Mouse (Mus musculus): Measurements from ENCODE around the gene Fcho2.

Fcho2 gene

GRCm38 (mm10) chr13:98803699-98804098 is 11.6 kb downstream of the Fcho2 start:
- DNase-seq = no peak

GRCm38 (mm10) chr13:98802957-98803356 is 12.3 kb downstream of the Fcho2 start:
- DNase-seq = no peak

GRCm38 (mm10) chr13:98795511-98795910 is 19.7 kb downstream of the Fcho2 start:
- no peak for DNase-seq

- DNase-seq = no peak
Observed at GRCm38 (mm10) chr13:98792864-98793263, 22.4 kb downstream of the Fcho2 start.

- no peak for DNase-seq
Observed at GRCm38 (mm10) chr13:98791693-98792092, 23.6 kb downstream of the Fcho2 start.

GRCm38 (mm10) chr13:98786970-98787685 is 28.1 kb downstream of the Fcho2 start:
- no peak for DNase-seq

DNA sequence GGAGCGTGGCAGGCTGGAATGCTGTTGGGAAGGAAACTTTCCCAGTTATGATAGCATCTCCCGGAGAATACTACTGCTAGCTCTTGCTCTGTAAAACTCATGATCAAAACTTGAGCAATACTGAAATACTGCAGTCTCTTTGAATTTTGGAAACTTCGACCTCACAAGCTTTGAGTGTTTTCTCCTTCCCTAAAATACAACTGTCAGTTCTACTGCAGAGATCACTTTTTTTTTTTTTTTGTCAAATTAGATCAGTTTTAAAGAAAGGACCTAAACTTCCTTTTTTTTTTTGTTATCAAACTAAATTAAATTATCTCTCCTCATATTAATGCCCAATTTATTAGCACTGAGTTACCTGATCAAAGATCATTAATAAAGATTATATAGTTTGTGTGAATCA is 37.3 kb downstream of the Fcho2 start:
- no peak for DNase-seq

DNA sequence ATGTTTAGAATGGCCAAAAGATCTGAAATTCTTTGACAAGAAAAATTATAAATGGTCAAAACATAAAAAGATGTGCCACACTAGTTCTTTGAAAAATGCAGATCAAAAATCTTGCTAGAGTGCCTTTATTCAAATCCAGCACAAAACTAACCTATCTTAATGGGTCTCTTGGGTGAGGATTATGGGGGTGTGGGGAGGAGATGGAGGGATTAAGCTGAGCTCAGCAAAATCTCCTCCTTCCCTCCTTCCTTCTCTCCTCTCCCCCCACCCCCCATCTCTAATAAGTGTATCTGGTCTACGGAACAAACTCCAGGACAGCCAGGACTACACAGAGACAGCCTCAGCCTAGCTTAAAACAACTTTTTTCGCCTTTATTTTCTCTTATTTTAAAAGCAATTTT is 43.8 kb downstream of the Fcho2 start:
- no peak for DNase-seq

- peak; percentile 45 for DNase-seq
Observed at GRCm38 (mm10) chr13:98768329-98768728, 46.9 kb downstream of the Fcho2 start.

DNA sequence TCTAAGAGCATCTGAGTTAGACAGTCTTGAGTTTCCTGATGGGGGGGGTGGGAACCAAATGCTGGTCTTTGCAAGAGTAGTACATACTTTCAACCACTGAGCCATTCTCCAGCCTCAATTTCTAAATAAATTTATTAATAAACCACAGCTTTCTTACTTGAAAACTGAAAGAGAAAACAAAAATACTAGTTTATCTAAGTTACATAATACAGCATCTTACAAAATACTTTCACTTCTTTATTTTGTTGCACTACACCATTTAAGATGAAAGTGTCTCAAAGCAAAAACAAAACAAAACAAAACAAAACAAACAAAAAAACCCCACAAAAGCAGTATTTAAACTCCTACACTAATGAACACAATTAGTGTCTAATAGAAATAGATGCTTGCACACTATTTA is 53.5 kb downstream of the Fcho2 start:
- no peak for DNase-seq

GRCm38 (mm10) chr13:98755886-98756285 is 59.4 kb downstream of the Fcho2 start:
- no peak for DNase-seq

DNA sequence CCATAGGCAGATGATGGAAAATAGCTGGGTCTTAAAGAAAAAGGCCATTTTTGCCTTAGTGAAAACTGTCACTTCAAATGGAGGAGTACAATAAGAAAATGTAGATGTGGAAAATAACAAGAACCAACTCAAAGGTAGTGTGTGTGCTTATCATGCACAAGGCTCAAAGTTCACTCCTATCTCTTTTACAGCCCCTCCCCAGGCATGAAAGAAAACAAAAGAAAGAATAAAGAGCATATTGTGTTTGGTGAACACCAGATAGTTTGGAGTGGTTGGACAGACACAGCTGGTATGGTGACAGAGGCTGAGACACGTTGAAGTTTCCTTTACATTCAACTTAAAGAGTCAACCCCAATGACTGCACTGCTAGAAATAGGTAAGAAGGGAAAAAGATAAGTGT is 70.6 kb downstream of the Fcho2 start:
- no peak for DNase-seq

- DNase-seq = peak; percentile 17
Observed at GRCm38 (mm10) chr13:98743829-98744228, 71.4 kb downstream of the Fcho2 start.

- no peak for DNase-seq
Observed at GRCm38 (mm10) chr13:98743214-98743613, 72.0 kb downstream of the Fcho2 start.

DNA sequence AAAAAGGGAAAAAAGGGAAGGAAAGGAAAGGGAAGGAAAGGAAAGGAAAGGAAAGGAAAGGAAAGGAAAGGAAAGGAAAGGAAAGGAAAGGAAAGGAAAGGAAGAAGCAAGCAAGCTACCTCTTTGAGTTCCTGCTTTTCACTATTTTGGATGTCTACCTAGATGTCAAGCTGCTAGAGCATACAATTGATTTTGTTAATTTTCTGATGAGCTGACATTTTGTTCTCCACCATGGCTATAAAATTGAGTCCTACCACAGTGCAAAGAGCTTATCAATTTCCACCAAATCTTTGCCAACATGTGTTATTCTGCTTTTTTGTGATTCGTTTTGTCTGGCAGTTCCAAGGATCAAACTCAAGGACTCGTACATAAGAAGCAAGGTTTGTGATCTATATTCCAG is 77.0 kb downstream of the Fcho2 start:
- DNase-seq = no peak

DNA sequence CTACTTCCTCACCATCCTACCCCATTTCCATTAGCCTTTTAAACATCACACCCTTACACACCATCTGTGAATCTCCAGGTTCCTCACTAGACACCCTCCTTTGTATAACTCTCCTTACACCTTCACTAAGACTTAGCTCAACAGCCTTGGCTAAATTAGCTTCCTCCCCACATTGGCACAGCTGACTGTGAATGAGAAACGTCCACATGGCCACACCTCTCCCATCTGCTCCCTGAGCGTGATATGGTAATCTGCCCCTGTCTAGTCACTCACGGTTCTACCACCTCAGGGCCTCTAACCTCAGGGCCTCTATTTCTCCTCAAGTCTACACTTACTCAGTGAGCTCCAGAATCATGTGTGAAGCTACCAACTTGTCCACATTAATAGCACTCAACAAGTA is 82.0 kb downstream of the Fcho2 start:
- DNase-seq = no peak

DNA sequence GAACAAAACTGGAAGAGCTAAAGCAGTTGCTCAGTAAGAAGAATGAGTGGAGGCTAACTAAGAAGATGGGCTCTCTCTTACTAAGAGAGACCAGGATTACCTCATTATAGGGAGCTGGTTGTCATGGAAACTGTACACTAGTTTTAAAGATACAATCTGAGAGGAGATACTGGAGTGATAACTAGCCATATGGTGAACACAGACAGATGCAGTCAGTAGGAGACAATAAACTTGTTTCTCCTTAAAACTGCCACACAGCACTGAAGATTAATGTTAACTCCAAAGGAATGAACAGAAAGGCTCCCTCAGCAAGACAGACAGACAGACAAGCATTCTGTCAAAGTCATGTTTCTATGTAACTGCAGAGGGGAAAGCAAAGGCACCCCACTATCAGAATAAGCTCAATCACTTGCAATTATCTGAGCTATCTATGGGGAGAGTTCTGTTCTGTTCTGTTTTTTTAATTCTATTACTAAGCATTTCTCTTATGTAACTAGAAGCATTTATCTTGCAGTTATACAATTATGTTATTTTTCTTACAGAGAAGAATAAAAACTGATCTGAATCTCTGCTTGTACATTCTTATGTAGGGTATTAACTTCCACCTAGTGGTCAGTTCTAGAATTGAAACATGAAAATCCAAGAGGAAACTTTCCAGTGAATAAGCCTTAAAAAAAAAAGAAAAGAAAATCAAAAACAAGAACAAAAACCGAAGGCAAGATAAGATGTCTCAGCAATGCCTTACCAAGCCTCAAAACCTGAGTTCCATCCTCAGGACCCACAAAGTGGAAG is 85.8 kb downstream of the Fcho2 start:
- no peak for DNase-seq

DNA sequence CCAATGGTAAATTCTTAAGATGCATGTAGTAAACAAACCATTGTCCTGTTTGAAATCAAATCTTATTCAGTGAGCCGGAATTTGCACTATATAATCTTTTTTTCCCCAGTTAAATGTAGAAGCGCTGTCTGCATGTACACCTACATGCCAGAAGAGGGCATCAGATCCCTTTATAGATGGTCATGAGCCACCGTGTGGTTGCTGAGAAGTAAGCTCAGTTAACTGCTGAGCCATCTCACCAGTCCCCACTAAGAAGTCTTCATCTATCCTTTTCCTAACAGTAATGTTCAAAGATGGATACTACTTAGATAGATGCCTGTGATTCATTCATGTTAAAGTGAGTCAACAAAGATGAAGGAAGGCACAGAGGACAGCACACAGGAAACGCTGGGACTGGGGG is 88.8 kb downstream of the Fcho2 start:
- no peak for DNase-seq

GRCm38 (mm10) chr13:98723430-98723829 is 91.8 kb downstream of the Fcho2 start:
- DNase-seq = no peak

DNA sequence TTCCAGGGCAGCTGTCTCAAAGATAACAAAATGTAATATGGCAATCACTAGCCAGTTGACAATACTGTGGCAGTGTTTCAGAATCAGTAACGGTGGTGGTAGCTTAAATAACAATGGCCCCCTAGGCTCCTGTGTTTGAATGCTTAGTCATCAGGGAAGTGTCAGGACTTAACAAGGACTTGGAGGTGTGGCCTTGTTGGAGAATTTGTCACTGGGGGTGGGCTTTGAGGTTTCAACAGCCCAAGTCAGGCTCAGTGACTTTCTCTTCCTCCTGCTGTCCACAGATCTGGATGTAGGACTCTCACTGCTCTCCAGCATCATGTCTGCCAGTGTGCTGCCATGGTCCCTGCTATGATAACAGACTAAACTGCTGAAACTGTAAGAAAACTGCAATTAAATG is 93.0 kb downstream of the Fcho2 start:
- DNase-seq = no peak

DNA sequence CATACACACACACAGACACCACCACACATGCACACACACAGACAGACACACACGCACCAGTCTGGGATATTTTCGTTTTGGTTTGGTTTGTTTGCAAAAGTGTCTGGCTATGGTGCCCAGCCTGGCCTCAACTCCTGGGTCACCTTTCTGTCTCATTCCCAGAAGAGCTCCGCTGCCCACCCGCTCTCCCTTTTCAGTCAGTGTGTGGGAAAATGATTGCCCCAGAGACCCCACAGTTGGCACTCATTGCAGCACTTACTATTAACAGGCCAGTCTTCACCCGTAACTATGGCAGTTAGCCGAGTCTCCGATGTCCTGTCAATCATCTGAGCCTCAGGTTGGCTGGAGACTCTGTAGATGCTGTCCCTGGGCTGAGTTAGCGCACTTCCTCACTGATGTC is 99.1 kb downstream of the Fcho2 start:
- no peak for DNase-seq

DNA sequence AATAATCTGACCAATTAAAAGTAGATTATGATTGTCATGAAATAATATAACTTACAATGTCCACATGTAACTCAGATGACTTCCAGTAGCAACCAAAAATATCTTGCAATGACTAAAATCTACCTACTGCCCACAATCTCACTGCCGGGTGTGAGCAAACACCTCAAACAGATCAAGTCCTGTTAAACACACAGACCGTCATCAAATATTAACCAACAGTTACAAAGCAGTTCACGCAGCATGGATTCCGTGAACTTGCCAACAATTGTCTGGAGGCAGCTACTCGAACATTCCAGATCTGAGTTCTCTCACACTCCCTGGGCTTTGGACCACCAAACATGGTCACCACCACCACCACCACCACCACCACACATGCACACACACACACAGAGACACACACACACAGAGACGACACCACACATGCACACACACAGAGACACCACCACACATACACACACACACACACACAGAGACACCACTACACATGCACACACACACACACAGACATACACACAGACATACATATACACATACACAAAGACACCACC is 99.7 kb downstream of the Fcho2 start:
- DNase-seq = no peak

- DNase-seq = no peak
Observed at GRCm38 (mm10) chr13:98710655-98711054, 104.6 kb downstream of the Fcho2 start.

- peak; percentile 1 for DNase-seq
Observed at GRCm38 (mm10) chr13:98710236-98710635, 105.0 kb downstream of the Fcho2 start.
